Mouse (Mus musculus): ENCODE measurements around the gene Srrm3.
A peak's percentile ranks its signal among the peaks of the same experiment; 100 is the strongest.

Gene Srrm3

DNA sequence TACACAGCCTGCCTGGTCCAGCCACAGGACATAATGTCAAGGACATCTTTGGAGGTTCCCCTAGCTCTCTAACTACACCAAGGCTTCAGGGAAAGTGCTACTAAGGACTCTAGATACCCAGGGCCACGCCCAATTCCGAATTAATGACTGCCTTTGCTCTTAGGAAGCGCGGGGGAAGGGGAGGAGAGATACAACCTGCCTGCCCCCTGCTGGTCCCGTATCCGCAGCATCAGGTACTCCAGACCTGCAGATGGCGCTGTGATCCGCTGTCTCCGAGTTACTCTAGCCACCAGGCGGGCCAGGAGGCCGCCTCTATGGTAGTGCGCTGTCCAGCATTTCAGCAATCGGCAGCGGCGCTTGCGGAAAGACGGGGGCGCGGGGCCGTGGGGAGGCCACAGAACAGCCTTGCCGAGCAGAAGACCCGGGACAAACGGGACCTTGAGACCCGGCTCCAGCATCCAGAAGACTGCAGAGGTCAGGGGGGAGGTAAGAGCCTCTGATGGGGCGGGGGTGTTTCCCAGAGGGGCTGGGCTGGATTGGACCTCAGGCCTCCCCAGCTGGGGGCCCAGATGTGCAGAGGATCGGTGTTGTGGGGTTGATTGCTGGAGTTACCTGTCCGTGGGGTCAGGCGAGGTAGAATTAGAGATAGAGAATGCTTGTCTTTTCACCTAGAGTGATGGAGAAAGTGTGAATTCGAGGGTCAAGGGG is at the start of gene Srrm3:
Srrm3 (plus strand) TSS at position 336 of the 708 bp plus-strand sequence.
- peak; percentile 92 for DNase-seq (ENCODE audit: low read depth)

DNA sequence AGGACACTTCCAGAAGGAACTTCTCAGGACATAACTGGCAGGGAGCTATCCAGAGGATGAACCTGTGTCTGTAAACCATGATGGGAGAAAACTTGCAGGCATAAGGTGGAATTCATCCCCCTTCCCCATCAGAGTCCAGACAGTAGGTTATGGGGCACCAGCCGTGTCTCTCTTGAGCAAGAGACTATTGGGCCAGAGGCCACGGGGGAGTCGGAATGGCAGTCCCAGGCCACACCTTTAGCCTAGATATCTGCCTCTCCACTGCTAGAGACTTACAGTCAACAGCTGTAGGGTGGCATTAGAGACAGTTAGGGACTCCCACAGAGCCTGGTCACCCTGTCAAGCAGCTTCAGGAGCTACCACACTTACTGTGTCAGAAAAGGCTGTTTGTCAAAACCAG is 44.8 kb upstream of the Srrm3 start:
- DNase-seq (ENCODE audit: low read depth) = no peak

DNA sequence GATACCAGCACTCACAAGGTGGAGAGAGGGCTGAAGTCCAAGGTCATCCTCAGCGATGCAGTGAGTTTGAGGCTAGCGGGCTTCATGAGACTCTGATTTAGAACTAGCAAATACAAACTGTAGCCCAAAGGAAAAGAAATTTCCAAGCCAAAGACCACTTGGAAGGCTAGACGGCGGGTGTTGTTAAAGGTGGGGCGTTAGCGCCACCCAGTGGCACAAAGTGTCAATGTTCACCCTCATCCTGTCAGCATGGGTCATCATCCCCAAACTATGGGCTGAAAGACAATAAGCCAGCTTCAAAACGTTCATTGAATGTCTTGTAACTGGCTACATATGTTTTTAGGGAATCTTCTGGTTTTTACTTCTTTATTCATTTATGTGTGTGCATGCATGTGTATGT is 43.2 kb upstream of the Srrm3 start:
- DNase-seq (ENCODE audit: low read depth) = peak; percentile 79

DNA sequence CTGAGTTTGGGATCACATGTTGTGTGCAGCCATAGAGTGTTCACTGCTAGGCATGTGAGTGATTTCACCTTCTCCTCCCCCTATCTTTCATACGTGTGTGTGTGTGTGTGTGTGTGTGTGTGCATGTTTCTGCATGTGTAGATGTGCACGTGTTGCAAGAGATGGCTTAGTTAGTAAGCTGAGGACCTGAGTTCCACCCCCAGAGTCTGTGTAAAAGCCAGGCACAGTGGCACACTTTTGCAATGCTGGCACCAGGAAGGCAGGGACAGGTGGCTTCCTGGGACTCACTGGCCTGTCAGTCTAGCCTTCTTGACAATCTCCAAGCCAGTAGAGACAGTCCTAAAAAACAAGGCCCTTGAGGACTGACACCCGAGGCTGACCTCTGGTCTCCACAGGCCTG is 41.7 kb upstream of the Srrm3 start:
- no peak for DNase-seq (ENCODE audit: low read depth)

DNA sequence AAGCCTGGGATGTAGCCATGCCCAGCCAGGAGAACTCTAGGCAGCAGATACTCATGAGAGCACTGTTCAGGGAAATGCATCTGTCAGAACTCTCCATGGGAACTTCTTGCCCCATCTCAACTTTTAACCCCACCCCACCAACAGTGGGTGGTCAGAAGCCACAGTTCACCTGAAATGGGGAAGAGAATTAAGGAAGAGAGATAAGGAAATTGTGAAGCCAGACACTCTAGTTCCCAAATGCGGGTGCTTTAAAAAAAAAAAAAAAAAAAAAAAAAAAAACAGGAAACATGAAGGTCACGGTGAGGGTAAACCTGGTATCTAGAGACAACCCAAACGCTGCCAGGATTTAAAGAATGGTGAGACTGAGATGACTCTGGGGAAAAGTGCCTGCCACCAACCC is 34.2 kb upstream of the Srrm3 start:
- peak; percentile 23 for DNase-seq (ENCODE audit: low read depth)

DNA sequence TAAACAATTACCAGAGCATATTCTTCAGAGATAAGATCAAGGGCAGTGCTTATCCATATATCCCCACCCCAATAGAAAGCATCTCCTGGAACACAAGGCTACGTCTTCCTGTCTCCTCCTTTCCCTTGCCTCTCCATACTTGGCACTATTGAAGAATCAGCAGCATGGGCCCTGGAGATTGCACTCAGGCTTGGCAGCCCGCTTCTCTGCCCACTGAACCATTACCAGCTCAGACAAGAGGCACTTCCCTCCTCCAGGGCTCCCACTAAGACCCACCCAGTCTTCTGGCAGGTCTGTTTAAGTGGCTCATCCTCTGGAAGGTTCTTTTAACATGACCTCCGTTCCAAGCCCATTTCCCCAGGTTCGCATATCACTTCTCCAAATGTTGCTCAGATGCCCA is 30.1 kb upstream of the Srrm3 start:
- no peak for DNase-seq (ENCODE audit: low read depth)

DNA sequence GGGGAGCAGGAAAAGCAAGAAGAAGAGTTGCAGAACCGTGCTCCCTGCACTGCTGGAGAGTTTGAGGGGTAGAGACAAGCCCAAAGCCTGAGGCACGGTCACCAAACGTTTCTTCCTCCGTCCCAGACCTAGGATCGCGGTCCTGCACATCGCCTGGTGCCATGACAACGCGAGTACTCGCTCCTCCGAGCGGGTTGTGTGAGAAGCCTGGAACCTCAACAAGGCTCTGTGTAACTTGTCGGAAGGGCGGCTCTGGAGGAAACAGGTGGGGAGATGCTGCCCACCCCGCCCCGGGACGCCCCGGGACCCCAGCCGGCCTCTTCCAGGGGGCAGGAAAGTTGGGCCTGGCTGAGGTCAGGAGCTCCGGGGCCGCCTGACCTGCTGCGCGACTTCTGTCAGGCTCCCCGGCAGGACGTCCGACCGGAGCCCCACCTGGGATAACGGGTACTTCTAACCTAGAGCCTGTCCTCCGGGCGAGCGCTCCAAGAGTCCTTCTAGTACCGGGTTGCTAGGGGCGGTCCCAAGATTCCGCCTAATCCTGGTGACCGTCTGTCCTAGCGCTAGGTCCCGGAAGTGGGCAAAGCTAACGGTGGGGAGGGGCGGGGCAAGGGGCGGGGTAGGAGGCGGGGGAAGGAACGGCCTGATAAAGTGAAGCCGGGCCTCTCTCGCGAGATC is 28.8 kb upstream of the Srrm3 start, which contains the start of gene Styxl1:
Styxl1 (minus strand) TSS at position 590 of the 675 bp plus-strand sequence.
- DNase-seq (ENCODE audit: low read depth) = peak; percentile 60

DNA sequence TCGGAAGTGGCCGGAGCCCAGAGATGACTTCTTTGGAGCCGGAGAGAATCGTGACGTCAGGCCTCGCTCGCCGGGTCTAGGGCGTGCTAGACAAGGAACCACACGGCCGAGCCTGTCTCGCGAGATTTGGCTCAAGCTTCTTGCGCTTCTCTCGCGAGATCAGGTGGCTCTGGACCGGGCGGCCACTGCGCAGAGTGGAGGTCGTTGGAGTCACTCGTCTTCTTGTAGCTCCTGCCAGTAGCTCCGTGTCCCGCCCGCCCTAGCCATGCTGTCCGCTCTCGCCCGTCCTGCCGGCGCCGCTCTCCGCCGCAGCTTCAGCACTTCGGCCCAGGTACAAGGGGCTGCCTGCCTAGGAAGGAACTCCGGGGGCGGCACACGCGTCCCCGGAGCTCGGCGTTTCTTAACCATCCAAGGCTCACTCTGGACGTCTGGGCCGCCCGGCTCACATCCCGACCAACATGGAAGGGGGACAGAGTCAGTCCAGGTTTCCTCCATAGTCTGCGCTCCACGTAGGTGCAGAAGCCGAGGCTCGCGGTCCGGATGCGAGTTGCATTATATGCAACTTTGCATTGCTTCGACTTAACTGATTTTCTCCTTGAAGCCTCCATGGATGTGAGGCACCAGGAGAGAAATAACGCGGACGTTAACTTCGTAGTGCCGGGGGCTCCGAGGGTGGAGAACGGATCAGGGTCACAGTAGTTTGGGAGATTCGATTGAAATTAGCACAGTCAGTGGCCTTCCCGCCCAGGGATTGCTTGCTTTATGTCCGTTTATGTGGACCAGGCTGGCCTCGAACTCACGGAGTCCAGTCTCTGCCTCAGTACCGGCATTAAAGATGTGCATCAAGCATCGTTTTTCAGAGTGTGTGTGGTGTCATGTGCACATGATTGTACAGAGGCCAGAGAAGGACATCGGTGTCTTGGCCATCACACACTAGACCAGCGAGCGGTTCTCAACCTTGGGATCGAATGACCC is 27.9 kb upstream of the Srrm3 start, which contains the start of gene Mdh2:
Mdh2 (plus strand) TSS at position 10 of the 975 bp plus-strand sequence.
- DNase-seq (ENCODE audit: low read depth) = peak; percentile 100

DNA sequence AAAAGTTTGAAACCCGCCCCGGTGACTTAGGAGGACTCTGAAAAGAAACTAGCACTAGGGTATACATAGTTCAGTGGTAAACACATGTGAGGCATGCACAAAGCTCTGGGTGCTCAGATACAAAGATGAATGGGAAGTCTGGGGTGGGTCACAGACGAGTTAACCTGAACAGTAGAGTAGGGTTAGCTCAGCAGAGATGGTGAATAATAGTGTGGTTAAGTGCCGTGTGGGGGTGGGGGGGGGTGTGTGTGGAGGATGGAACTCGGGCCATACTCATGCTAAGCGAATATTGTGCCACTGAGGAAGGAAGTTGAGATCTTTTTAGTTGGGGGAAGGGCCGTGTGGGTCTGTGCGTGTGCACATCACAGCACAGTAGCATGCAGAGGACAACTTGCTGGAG is 26.4 kb upstream of the Srrm3 start:
- peak; percentile 70 for DNase-seq (ENCODE audit: low read depth)

DNA sequence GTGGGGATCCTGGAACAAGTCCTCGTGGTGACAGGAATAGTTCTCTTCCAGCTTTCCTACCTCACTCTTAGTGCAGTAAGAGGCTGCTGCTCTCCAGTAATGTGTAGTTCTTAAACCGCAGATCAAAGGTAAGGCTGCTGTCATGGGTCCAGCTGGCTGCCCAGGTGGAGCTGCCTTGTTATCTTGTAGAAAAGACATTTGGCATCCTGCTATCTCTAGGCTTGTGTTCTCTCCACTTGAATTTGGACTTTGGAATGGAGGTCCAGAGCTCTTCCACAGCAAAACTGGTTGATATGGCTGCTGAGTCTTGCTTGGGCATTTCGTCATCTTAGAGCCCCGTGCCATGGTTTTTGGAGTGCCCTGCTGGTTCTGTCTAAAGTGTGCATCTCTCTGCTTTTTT is 23.8 kb upstream of the Srrm3 start:
- DNase-seq (ENCODE audit: low read depth) = no peak

DNA sequence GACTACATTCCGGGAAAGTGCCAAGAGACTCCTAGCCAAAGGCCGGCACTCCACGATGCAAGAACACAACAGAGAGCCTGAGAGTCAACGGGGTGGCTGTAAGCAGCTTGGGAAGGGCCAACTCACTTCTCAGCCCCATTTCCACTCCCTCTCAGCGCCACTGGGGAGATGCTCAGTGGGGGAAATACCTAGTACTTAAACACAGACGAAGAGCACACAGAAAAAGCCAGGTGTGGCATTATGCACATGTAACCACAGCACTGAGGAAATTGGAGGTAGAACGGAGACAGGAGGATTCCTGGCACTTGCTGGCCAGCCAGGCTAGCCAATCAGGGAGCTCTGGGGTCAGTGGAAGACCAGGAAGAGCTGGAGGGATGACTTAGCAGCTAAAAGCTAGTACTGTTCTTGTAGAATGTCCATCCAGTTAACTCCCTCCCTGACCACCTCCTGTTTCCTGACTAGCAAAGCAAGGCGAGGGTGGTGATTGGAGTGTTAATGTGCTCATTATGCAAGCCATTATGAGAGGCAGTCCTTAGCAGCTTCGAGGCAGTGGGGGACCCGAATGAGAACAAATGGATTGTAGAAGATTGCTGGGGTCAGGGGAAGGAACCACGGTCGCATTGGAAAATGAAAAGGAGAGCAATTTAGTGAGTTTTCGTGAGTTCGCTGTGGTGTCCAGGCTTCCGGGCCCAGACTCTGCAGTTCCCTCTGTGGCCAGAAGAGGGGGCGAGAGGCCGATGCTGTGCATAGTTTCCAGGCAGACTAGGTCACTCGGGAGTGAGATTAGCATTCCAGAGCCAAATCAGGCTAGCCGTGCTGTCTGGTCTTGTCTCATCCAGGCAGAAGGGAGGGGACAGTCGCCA is 12.5 kb upstream of the Srrm3 start:
- peak; percentile 95 for DNase-seq (ENCODE audit: low read depth)

DNA sequence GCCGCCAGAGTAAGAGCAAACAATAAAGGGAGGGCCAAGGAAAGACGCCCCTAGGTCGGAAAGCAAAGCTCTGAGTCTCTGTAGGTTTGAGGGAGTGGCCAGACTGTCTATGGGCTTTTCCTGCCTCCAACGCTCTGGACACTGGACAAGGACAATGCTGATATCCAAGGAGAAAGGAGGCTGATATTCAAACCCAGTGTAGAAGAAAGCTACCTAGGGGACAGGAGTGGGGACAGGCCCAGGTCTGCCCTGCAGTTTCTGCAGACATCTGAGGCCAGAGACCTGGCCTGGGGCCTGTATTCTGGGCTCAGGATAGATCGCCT is 11.9 kb upstream of the Srrm3 start:
- no peak for DNase-seq (ENCODE audit: low read depth)

DNA sequence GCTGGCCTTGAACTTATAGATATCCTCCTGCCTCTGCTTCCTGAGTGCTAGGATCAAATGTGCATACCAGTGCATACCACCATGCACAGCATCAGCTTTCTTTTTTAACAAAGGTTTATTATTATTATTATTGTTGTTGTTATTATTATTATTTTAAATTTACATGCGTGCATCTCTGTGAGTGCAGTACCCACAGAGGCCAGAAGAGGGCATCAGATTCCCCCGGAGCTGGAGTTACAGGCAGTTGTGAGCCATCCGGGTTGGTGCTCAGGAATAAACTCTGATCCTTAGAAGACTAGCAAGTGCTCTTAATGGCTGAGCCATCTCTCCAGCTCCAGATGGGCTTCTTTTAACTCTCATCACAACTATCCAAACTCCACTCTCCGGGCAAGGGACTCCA is 6.9 kb upstream of the Srrm3 start:
- DNase-seq (ENCODE audit: low read depth) = peak; percentile 17

DNA sequence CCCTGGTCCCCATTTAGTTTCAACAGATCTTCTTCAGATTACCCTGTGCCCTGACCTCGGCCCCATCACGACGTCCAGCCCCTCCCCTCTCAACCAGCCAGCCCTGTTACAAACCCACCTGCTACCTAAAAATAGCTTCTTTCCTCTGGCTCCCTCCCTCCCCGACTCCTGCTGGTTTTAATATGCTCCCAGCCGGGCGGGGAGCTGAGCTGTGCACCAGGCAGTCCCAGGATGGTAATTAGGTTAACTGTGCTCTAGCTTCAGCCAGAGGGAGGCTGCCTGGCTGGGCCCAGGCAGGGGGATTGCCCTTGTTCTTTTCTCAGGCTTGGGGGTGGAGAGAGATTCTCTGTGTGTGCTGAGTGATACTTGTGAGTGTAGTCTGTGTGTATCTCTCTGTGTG is 5.8 kb upstream of the Srrm3 start:
- no peak for DNase-seq (ENCODE audit: low read depth)

DNA sequence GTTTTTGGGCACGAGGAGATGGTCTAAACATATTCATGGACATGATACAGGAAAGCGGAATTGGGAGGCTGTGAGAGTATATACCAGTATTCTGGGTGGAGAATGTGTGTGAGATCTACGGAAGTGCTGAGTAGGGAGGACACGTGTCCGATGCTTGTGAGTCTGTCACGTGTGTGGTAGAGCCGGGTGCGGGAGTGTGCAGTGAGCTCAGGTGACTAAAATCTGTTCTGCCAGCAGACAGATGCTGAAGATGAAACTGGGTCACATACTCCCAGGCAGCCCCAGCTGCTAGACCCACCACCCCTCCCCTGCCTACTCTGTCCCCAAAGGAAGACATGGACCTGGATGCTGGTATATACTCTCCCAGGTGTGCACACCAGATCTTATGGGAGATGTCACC is 4.0 kb upstream of the Srrm3 start:
- DNase-seq (ENCODE audit: low read depth) = no peak

DNA sequence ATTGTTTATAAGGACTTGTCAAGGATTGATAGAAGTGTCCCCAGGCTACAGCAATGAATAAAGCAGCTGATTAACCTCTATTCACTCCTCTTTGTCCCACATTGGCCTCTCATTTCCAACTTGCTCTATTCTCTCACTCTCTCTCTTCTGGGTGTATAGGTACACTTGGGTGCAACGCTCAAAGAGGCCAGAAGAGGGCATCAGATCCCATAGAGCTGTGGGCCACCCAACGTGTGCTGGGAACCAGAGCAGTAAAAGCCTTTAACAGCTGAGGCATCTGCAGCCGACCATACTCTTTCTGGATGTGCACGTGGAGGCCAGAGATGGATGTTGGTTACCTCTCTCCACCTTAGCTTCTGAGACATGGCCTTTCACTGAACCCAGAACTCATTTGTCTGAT is 3.6 kb upstream of the Srrm3 start:
- DNase-seq (ENCODE audit: low read depth) = peak; percentile 39

DNA sequence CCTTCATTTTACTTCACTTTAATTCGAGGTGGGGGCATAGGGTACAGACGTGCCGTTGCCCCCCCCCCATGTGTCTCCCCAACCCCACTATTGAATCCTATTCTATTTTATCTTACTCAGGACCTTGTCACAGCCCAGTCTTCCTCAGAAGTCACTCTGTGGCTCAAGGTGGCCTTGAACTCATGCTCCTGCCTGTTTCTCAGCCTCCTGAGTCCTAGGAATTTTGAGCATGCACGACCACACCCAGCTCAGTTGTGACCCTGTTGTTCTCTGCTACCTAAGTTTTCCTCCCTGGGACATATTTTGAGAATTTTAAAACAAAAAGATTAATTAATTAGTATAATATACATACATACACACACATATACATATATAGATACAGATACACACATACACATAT is 3.0 kb upstream of the Srrm3 start:
- DNase-seq (ENCODE audit: low read depth) = no peak

DNA sequence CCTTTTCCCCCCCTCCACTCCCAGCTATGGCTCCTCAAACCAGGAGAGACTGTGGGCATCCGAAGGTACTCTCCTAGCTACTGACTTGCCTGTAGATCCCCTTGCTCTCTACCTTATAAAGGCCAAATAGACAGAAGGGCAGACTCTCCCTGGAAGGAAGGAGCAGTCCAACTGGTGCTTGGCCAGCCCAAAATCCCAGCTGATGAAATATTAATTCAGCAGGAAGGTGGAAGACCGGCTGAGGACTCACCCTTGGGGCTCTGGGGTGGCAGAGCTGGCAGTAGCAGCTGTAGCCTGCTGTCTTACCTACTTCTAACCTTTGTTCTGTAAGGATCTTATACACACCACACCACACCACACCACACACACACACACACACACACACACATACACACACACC is 2.0 kb upstream of the Srrm3 start:
- no peak for DNase-seq (ENCODE audit: low read depth)

DNA sequence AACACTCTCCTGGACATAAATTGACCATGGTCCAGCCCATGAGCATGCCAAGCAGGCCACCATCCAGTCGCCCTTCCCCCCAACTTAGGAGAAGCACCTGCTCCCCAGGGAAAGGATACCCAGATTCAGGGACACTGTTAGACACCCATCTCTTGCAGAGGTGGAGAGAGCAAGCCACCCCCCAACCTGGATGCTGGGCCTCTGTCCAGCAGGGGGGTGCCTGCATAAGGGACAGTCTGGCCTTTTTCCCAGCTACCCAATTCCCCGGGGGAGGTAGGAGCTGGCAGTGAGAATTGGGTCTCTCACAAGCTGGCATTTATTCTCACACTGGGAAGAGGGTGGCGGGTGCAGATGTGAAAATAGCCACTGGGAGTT is 560 bp downstream of the Srrm3 start:
- DNase-seq (ENCODE audit: low read depth) = no peak

DNA sequence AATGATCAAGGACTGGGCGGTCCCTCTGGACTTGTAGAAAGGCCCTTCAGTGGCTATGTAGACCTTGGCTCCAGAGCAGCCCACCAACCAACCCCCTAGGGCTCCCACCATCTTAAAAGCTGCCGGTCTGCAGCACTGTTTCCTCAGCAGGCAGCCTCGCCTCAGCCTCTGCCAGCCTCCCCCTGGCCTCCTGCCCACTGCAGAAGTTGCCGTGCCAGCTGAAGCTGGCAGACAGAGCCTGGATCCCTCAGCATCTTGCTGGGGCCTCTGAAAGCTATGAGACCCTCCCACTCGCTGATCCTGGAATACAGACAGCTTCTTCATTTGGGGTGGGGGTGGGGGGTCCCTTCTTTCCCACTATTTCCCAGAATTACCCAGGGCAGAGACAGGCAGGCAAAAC is 6.3 kb downstream of the Srrm3 start:
- DNase-seq (ENCODE audit: low read depth) = no peak

DNA sequence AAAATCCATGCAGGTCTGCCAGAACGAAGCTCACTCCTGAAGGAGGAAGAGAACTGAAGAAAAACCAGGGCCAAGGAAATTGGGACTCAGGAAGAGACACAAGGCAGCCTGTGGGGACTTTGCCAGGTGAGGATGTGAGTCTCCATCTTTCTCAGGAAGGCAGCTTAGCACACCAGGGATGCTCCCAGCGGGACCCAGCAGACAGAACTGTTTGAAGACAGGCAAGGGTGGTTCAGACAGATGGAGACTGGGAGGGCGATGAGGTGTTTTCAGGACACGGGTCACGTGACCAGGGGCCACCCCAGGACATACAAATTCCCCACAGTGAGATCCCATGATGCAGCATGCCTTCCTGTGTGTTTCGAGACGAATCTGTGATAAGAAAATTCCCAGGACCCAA is 11.8 kb downstream of the Srrm3 start:
- no peak for DNase-seq (ENCODE audit: low read depth)

All from 416B (cell line).